Comparison of ENCODE assay signal across 8 mouse cellular contexts in the genomic region with DNA sequence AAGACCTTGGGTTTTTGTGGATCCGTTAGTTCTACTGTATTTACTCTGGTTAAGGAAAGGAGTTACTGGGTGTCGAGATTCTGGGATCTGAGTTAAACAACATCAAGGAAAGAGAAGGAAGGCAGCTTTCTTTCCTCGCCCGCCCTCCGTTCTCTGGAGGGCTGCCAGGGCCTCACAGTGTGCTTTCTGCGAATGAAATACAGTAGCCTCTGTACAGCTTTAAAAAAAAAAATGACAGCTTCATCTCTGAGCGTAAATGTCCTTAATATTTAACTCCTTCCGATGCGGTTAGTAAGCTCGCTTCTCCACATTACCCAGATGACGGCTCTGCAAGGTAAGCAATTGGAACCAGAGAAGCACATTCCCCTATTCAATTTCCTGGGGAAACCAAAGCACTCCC. TPM values are rescaled to one million over a fixed set of nuclear protein-coding genes. Genes with fewer than 3 reads are reported as not detected.
A peak's percentile ranks its signal among the peaks of the same experiment; 100 is the strongest.
DNase-seq lines count a peak whose midpoint lies in the region; ATAC-seq lines count a peak whose summit lies in the region.

No protein-coding gene starts in this region.

- H3K4me2 ChIP-seq in heart, embryonic 15.5 days: peak overlapping the region; percentile 29

- intact Hi-C loops in left cerebral cortex, postnatal 36 days (cut with DNase I): no loop called here

- no peak overlapping the region for H3K9ac ChIP-seq in heart, embryonic 15.5 days

- DNase-seq in heart, adult 8-10 months (ENCODE audit: low spot score): no peak
- DNase-seq in brain, adult 2 months (ENCODE audit: low read depth, low spot score): peak; percentile 58
- peak; percentile 40 to 48 for DNase-seq in frontal cortex, postnatal 36 days (ENCODE audit: low spot score in 2 of 2)
- DNase-seq in left cerebral cortex, postnatal 36 days (ENCODE audit: low spot score in 2 of 2): peak; percentile 21 to 22
- DNase-seq in Muller cell, postnatal 12 days (ENCODE audit: inconsistent ontology term): no peak
- no peak for DNase-seq in spleen, postnatal 36 days (ENCODE audit: low spot score in 2 of 2)

- H3K27ac ChIP-seq in heart, embryonic 15.5 days: peak overlapping the region; percentile 63

- no peaks in the 10 kb centered on the region for H3K9me3 ChIP-seq in heart, embryonic 15.5 days (replicated peaks)

- no peaks in the 10 kb centered on the region for H3K36me3 ChIP-seq in heart, embryonic 15.5 days

- H3K4me3 ChIP-seq in heart, embryonic 15.5 days: no peak overlapping the region

- WGBS in heart, embryonic 15.5 days: 40% methylated on average over 11 of the region's 11 CpGs

- ATAC-seq in heart, embryonic 15.5 days (replicated peaks; ENCODE audit: insufficient number of reproducible peaks, insufficient read depth, low FRiP score, low read depth): no peak
- no peak for ATAC-seq in activated CD4-positive, CD25-positive, alpha-beta regulatory T cell, adult 4 months

- H3K4me1 ChIP-seq in heart, embryonic 15.5 days (replicated peaks): peaks cover 36% of the 10 kb centered on the region

- no peaks in the 10 kb centered on the region for H3K27me3 ChIP-seq in heart, embryonic 15.5 days

RNA-seq across cellular contexts. Expression of a gene that starts 4.8 kb away (rescaled TPM):
- polyA plus RNA-seq in heart, embryonic 15.5 days (2015; fragmentation: Nextera tagmentation; extraction: Ambion mirVana): 2.4 and 3.2 TPM in 2 replicates
- 1 to 10 TPM; 5.6 to 9.3 (median 7.1) TPM for total RNA-seq in heart, adult 8-10 months (2022)
- total RNA-seq in left cerebral cortex, postnatal 36 days (2021): 10 to 100 TPM in 1 of 2 experiments, 1 to 10 TPM in 1; 7.9 to 18.6 TPM
- polyA plus RNA-seq in activated CD4-positive, CD25-positive, alpha-beta regulatory T cell, adult 4 months (2017; shearing (Covaris generic)): 1 to 10 TPM; 3.9 to 6.0 TPM

Comparison
In these comparisons a context has a peak if more than half of its experiments do, and no peak if none do; other contexts are left out.
1. DNase-seq: peak in brain, adult 2 months (single experiment), frontal cortex, postnatal 36 days (2 of 2) and left cerebral cortex, postnatal 36 days (2 of 2); none in heart, adult 8-10 months (single experiment), Muller cell, postnatal 12 days (single experiment) and spleen, postnatal 36 days (0 of 2).